Mouse (Mus musculus) embryonic fibroblast, embryonic 13.5 days (primary cell): ENCODE results near the gene Srp68. TPM values are rescaled to one million over a fixed set of nuclear protein-coding genes. Genes with fewer than 3 reads are reported as not detected.

Experiments
- H3K27ac ChIP-seq: 2 replicates; pipeline ENCODE4 v1.5.1; 2012; ENCODE audit warnings: low read length, control low read depth, inconsistent platforms; ENCODE audit not compliant: insufficient read depth
- H3K4me1 ChIP-seq: 2 replicates; pipeline ENCODE4 v1.6.1; 2011; ENCODE audit warnings: low read length; ENCODE audit not compliant: control insufficient read depth, insufficient read depth
- H3K4me3 ChIP-seq: 2 replicates; pipeline ENCODE4 v1.5.1; 2011; ENCODE audit warnings: mild to moderate bottlenecking, control low read depth, low read length; ENCODE audit not compliant: insufficient read depth
- CTCF ChIP-seq: IDR thresholded peaks from 2 replicates; pipeline ENCODE4 v1.5.1; 2011; ENCODE audit warnings: mild to moderate bottlenecking, control low read depth, low read length, moderate library complexity, borderline replicate concordance; ENCODE audit not compliant: insufficient read depth
- POLR2A ChIP-seq: IDR thresholded peaks from 2 replicates; pipeline ENCODE4 v1.6.1; 2011; ENCODE audit warnings: low read depth, mild to moderate bottlenecking, control low read depth, low read length, moderate library complexity
- polyA plus RNA-seq: library from polyadenylated mRNA; stranded (reverse); fragments of >200 nt; gene quantifications from 2 replicates; pipeline ENCODE4 v1.2.4, GENCODE M21; 2011; ENCODE audit warnings: low read depth; ENCODE audit not compliant: missing spikeins, insufficient read length

Gene Srp68
- polyA plus RNA-seq, 1 experiment = 71.4 TPM

- Histone ChIP-seq H3K4me1 (peaks cover 17% of the 10 kb centered on the region), H3K4me3 (no peak overlapping the region), H3K27ac (no peak overlapping the region)
- TF ChIP-seq POLR2A (no peak), CTCF (no peak)
Measured at GRCm38 (mm10) chr11:116253076-116253600, 20.9 kb downstream of the Srp68 start.

GRCm38 (mm10) chr11:116250898-116251297 is 23.1 kb downstream of the Srp68 start:
- H3K27ac ChIP-seq = no peak overlapping the region
- TF ChIP-seq POLR2A (no peak), CTCF (no peak)
- H3K4me3 ChIP-seq = no peak overlapping the region
- H3K4me1 ChIP-seq = peaks cover 12% of the 10 kb centered on the region

GRCm38 (mm10) chr11:116247502-116248222 is 26.4 kb downstream of the Srp68 start:
- no peaks in the 10 kb centered on the region for H3K4me1 ChIP-seq
- H3K4me3 ChIP-seq = no peak overlapping the region
- TF ChIP-seq CTCF (no peak), POLR2A (no peak)
- H3K27ac ChIP-seq = no peak overlapping the region

- Histone ChIP-seq H3K4me1 (no peaks in the 10 kb centered on the region), H3K27ac (no peak overlapping the region), H3K4me3 (no peak overlapping the region)
- TF ChIP-seq CTCF = no peak
- no peak for TF ChIP-seq POLR2A
Measured at GRCm38 (mm10) chr11:116245616-116246015, 28.4 kb downstream of the Srp68 start.

DNA sequence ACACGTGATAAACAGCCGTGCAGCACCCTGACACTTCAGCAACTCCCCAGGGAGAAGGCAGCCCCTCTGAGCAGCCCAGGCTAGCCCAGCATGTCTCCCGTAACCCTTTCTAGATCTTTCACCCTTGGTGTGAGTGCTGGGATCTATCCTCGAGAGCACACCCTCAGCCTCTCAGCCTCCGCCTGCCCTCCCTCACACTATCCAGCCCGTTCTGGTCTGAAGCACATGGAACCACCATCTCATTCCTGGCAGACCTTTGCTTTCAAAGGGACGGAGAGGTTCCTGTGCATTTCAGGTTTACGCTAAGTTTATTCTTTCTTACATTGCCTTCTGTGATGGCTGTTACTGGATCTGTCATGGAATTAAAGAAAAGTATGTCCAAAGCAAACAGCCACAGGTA is 29.4 kb downstream of the Srp68 start:
- no peak overlapping the region for H3K4me3 ChIP-seq
- TF ChIP-seq POLR2A (no peak), CTCF (no peak)
- H3K27ac ChIP-seq = no peak overlapping the region
- H3K4me1 ChIP-seq = no peaks in the 10 kb centered on the region

DNA sequence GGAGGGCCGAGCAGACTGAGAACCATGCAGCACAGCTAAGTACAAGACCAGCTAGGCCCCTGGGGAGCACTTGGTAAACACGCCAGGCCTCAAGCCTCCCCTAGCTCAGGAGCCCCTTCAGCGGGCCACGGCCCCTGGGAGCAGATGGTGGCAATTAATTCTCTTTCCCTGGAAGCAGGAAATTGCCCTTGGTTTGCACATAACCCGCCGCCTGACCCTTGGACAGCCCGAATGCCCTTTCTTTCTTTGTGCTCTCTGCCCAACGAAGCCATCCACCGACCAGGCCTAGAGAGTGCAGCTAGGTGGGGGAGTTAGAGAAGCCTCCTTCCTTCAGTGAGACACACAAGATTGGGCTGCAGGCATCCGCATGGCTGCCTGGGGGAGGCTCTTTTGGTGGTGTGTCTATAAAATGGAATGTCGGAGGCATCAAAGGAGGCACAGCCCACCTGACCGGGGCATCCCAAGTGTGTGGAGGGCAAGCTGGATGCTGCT is 32.2 kb downstream of the Srp68 start:
- Histone ChIP-seq H3K4me3 (no peak overlapping the region), H3K27ac (no peak overlapping the region), H3K4me1 (no peaks in the 10 kb centered on the region)
- no peak for TF ChIP-seq POLR2A
- TF ChIP-seq CTCF = no peak

DNA sequence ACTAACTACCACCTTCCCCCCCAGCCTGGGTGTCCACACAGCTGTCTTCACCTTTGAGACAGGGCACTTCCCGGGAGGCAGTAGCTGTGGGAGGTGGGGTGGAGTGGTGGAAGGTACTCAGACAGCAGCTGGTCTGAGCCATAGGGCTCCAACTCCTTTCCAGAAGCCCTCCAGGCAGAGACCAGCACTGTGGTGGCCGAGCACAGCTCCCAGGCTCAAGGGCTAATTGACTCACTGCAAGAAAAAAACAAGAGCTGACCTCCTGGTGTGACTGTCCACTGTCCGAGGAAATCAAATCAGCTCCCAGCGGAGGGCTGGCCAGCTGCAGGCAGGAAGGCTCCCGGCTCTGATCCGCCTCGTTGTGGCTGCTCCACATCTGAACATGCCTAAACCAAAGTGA is 34.2 kb downstream of the Srp68 start:
- Histone ChIP-seq H3K4me3 (no peak overlapping the region), H3K4me1 (no peaks in the 10 kb centered on the region), H3K27ac (no peak overlapping the region)
- TF ChIP-seq POLR2A = no peak
- TF ChIP-seq CTCF = no peak

DNA sequence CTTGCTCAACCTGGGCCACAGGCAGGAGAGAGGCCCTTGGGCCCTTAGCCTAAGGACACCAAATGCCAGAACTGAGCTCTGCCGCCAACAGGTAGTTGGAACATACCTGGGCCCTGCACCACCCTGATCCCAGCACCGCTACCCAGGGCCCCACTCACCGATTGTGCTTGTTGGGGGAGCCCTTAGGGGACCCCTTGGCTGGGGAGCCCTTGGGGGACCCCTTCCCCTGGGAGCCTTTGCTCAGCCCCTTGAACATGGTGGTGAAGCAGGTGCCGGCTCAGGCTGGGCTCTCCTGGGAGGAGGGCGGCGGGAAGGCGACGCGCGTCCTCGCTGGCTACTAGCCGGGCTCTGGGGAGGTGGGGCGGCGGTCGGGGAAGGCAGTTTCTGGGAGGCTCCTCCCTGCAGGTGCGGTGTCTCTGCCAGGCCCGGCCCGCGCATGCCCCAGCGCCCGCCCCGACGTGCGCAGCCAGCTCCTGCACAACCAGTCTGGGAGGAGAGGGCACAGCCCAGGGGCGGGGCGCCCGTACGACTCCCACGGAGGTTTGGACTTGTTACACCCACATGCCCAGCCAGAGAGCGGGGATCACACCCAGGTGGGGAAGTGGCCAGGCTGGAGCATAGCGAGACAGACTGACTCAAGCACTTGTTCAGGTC is 36.1 kb downstream of the Srp68 start, which contains the start of gene Evpl:
Gene Evpl, minus strand, starts transcription at position 336 of the 654 bp plus-strand sequence.
- no peak for TF ChIP-seq CTCF
- no peak for TF ChIP-seq POLR2A
- Histone ChIP-seq H3K27ac (no peak within 1 kb of the TSS), H3K4me3 (no peak within 1 kb of the TSS), H3K4me1 (no peaks in the 10 kb centered on the region)

DNA sequence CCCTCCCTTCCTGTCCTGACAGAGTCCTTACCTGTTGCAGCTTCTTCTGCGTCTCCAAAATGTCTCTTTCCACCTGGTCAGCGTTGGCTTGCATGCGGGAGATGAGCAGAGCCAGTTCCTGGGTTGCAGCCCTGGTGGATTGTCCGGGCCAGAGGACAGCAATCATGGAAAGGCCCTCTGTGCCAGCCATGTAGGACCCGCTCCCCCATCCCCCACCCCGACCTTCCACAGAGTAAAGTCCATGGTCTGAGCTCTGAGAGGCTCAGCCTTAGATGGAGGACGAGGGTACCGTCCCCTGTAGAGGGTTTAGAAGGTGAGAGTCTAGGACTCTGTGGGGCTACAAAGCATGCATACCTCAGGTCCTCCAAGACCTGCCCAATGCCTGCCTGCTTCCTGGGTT is 39.1 kb downstream of the Srp68 start:
- Histone ChIP-seq H3K27ac (no peak overlapping the region), H3K4me1 (no peaks in the 10 kb centered on the region), H3K4me3 (no peak overlapping the region)
- TF ChIP-seq CTCF (no peak), POLR2A (no peak)

GRCm38 (mm10) chr11:116232427-116232826 is 41.6 kb downstream of the Srp68 start:
- H3K27ac ChIP-seq = no peak overlapping the region
- H3K4me3 ChIP-seq = no peak overlapping the region
- TF ChIP-seq POLR2A (no peak), CTCF (no peak)
- no peaks in the 10 kb centered on the region for H3K4me1 ChIP-seq
